Mouse (Mus musculus) natural killer cell, adult 2 months (primary cell): ENCODE data around the gene Gm10352.
"Not testable (repeated sequence)": the region's sequence is repeated elsewhere in the genome, so short reads cannot be mapped to it uniquely, and the experiment has no call there.

ENCODE experiments used
- DNase-seq, 2 experiments: peaks; one replicate each; pipeline ENCODE4 v3.0.0; 2022; ENCODE audit warnings: low spot score in 2 of 2

Gm10352 gene

DNA sequence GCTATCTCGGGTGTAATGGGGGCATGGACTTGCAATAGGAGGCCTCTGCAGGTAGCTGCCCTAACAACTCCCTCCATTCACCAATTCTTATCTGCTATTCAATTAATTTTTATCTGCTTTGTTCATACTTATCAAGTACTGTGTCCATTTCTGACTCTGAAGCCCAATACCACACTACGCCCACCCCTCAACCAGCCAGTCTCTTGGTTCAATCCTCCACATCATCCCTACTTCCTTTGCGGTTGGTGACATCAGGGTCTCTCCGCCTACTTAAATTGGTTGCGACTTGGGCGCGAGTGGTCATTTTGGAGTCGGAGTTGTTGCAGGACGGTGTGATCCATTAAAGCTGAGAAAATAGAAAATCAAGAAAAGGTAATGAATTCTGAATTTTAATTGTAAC, at the start of gene Gm10352:
TSS of gene Gm10352 (plus strand) at position 301 of the 400 bp plus-strand sequence.
- DNase-seq: not testable (repeated sequence)

DNA sequence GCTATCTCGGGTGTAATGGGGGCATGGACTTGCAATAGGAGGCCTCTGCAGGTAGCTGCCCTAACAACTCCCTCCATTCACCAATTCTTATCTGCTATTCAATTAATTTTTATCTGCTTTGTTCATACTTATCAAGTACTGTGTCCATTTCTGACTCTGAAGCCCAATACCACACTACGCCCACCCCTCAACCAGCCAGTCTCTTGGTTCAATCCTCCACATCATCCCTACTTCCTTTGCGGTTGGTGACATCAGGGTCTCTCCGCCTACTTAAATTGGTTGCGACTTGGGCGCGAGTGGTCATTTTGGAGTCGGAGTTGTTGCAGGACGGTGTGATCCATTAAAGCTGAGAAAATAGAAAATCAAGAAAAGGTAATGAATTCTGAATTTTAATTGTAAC, 31.5 kb downstream of the Gm10352 start, which contains the start of gene Gm29289:
TSS of gene Gm29289 (plus strand) at position 301 of the 400 bp plus-strand sequence.
- DNase-seq: not testable (repeated sequence)
